ENCODE assay signal across 21 mouse cellular contexts in genomic region chr11:76489407-76489806, GRCm38 (mm10).
DNase-seq lines count a peak whose midpoint lies in the region; ATAC-seq and TF ChIP-seq lines count a peak whose summit lies in the region.
"Had no signal": no experiment of that assay in that cellular context is flagged by ENCODE, and none has a peak within 500 bp of the region (broad histone marks: within the 10 kb centered on the region; RNA-seq: fewer than 3 reads in every experiment).

No protein-coding gene starts in this region.

- 0 out of 2 replicates have a peak overlapping the region, but pooled peaks have one; percentile 5 for H3K27ac ChIP-seq in forebrain, postnatal 0 days (ENCODE audit: low read depth, low read length)
- no peak overlapping the region for H3K27ac ChIP-seq in forebrain, embryonic 13.5 days
- peak overlapping the region; percentile 71 for H3K27ac ChIP-seq in heart, embryonic 16.5 days (ENCODE audit: low read length)
- H3K27ac ChIP-seq in layer of hippocampus, adult 2 months, result peak overlapping the region; percentile 65; the same call in 1 of the 2 replicates
- peak overlapping the region; percentile 83 for H3K27ac ChIP-seq in intestine, postnatal 0 days (ENCODE audit: low read depth, low read length)
- H3K27ac ChIP-seq: embryonic facial prominence, embryonic 15.5 days; hindbrain, embryonic 13.5 days; kidney, embryonic 15.5 days; macrophage had no signal

- H3K27me3 ChIP-seq in forebrain, postnatal 0 days (ENCODE audit: insufficient read depth, low read length), result no peaks in the 10 kb centered on the region
- no peaks in the 10 kb centered on the region for H3K27me3 ChIP-seq in forebrain, embryonic 13.5 days
- H3K27me3 ChIP-seq in heart, embryonic 16.5 days (ENCODE audit: control insufficient read depth, insufficient read depth, low read length), result no peaks in the 10 kb centered on the region
- H3K27me3 ChIP-seq in intestine, postnatal 0 days (replicated peaks; ENCODE audit: control insufficient read depth, insufficient read depth, low read length), result no peaks in the 10 kb centered on the region
- H3K27me3 ChIP-seq: embryonic facial prominence, embryonic 15.5 days; hindbrain, embryonic 13.5 days; kidney, embryonic 15.5 days had no signal

- no peak for TF ChIP-seq CTCF in forebrain, postnatal 0 days (IDR thresholded peaks at IDR 0.05; ENCODE audit: low read depth)
- no peak for TF ChIP-seq CTCF in layer of hippocampus, adult 2 months (conservative IDR thresholded peaks at IDR 0.05)
- no peak for TF ChIP-seq CTCF in intestine, postnatal 0 days (IDR thresholded peaks at IDR 0.05; ENCODE audit: low read depth)

- H3K9me3 ChIP-seq in forebrain, postnatal 0 days (ENCODE audit: low read length), result no peaks in the 10 kb centered on the region
- H3K9me3 ChIP-seq in forebrain, embryonic 13.5 days (replicated peaks), result no peaks in the 10 kb centered on the region
- no peaks in the 10 kb centered on the region for H3K9me3 ChIP-seq in heart, embryonic 16.5 days (replicated peaks; ENCODE audit: control insufficient read depth, low read length)
- H3K9me3 ChIP-seq in intestine, postnatal 0 days (ENCODE audit: control insufficient read depth), result no peaks in the 10 kb centered on the region
- H3K9me3 ChIP-seq: embryonic facial prominence, embryonic 15.5 days; hindbrain, embryonic 13.5 days; kidney, embryonic 15.5 days had no signal

- H3K4me3 ChIP-seq in forebrain, postnatal 0 days (ENCODE audit: low read depth, low read length), result no peak overlapping the region
- no peak overlapping the region for H3K4me3 ChIP-seq in forebrain, embryonic 13.5 days
- H3K4me3 ChIP-seq in heart, embryonic 16.5 days (ENCODE audit: low read length), result no peak overlapping the region
- H3K4me3 ChIP-seq in layer of hippocampus, adult 2 months, result no peak overlapping the region
- no peak overlapping the region for H3K4me3 ChIP-seq in intestine, postnatal 0 days (ENCODE audit: low read depth, low read length)
- H3K4me3 ChIP-seq: embryonic facial prominence, embryonic 15.5 days; hindbrain, embryonic 13.5 days; kidney, embryonic 15.5 days had no signal

- no peak overlapping the region for H3K4me2 ChIP-seq in forebrain, postnatal 0 days (ENCODE audit: low read depth)
- H3K4me2 ChIP-seq in forebrain, embryonic 13.5 days, result no peak overlapping the region
- H3K4me2 ChIP-seq in heart, embryonic 16.5 days (ENCODE audit: low read depth, low read length), result no peak overlapping the region
- peak overlapping the region; percentile 51 for H3K4me2 ChIP-seq in intestine, postnatal 0 days (replicated peaks; ENCODE audit: low read depth)
- H3K4me2 ChIP-seq: embryonic facial prominence, embryonic 15.5 days; kidney, embryonic 15.5 days; midbrain, embryonic 11.5 days had no signal

- ATAC-seq in forebrain, postnatal 0 days, result no peak
- no peak for ATAC-seq in forebrain, embryonic 13.5 days
- ATAC-seq in heart, embryonic 16.5 days (replicated peaks; ENCODE audit: extremely low read depth, insufficient read depth, low FRiP score), result no peak
- ATAC-seq in intestine, postnatal 0 days, result peak; percentile 84
- ATAC-seq: liver, postnatal 0 days had no signal

- no peak overlapping the region for H3K9ac ChIP-seq in forebrain, postnatal 0 days
- no peak overlapping the region for H3K9ac ChIP-seq in forebrain, embryonic 13.5 days
- H3K9ac ChIP-seq in heart, embryonic 16.5 days (ENCODE audit: low read length), result peak overlapping the region; percentile 49
- peak overlapping the region; percentile 41; the same call in 1 of the 2 replicates for H3K9ac ChIP-seq in intestine, postnatal 0 days (ENCODE audit: low read depth, low read length)
- H3K9ac ChIP-seq: embryonic facial prominence, embryonic 15.5 days; hindbrain, embryonic 13.5 days; kidney, embryonic 15.5 days; liver, postnatal 0 days had no signal

- peaks cover 3% of the 10 kb centered on the region; the same call in 1 of the 2 replicates for H3K36me3 ChIP-seq in forebrain, postnatal 0 days (ENCODE audit: insufficient read depth)
- no peaks in the 10 kb centered on the region for H3K36me3 ChIP-seq in forebrain, embryonic 13.5 days (ENCODE audit: poor library complexity, severe bottlenecking)
- no peaks in the 10 kb centered on the region for H3K36me3 ChIP-seq in heart, embryonic 16.5 days (ENCODE audit: control insufficient read depth, insufficient read depth)
- peaks cover 17% of the 10 kb centered on the region for H3K36me3 ChIP-seq in intestine, postnatal 0 days (ENCODE audit: control insufficient read depth, insufficient read depth)
- H3K36me3 ChIP-seq: hindbrain, embryonic 13.5 days had no signal

- peaks cover 48% of the 10 kb centered on the region for H3K4me1 ChIP-seq in forebrain, postnatal 0 days (ENCODE audit: insufficient read depth)
- peaks cover 49% of the 10 kb centered on the region for H3K4me1 ChIP-seq in forebrain, embryonic 13.5 days
- H3K4me1 ChIP-seq in heart, embryonic 16.5 days (ENCODE audit: control insufficient read depth, insufficient read depth, low read length), result peaks cover 50% of the 10 kb centered on the region
- H3K4me1 ChIP-seq in intestine, postnatal 0 days (replicated peaks; ENCODE audit: control insufficient read depth, insufficient read depth, low read length), result peaks cover 22% of the 10 kb centered on the region

- 78% methylated on average over 6 of the region's 6 CpGs for WGBS in forebrain, postnatal 0 days
- WGBS in forebrain, embryonic 13.5 days, result 79% methylated on average over 6 of the region's 6 CpGs
- 56% methylated on average over 6 of the region's 6 CpGs for WGBS in heart, embryonic 16.5 days
- WGBS in intestine, postnatal 0 days, result 38% methylated on average over 6 of the region's 6 CpGs

- DNase-seq in forebrain, postnatal 0 days, result no peak
- DNase-seq in heart, adult 18-20 months, result no peak
- no peak for DNase-seq in layer of hippocampus, adult 2 months (ENCODE audit: low spot score in 2 of 2)
- DNase-seq in layer of hippocampus, adult 9-11 months, result no peak
- no peak for DNase-seq in testis, postnatal 14 days (ENCODE audit: low spot score)
- DNase-seq: cerebellum, postnatal 14 days; embryo, embryonic 11 days; gastrocnemius, postnatal 36 days; liver; liver, postnatal 0 days; retina, postnatal 1 day; right cerebral cortex, postnatal 4 days; thymus, adult 18-20 months had no signal

Comparison
In these comparisons a context has a peak if more than half of its experiments do, and no peak if none do; other contexts are left out.
1. H3K9ac ChIP-seq: peak in heart, embryonic 16.5 days (single experiment) and intestine, postnatal 0 days (single experiment); none in forebrain, postnatal 0 days (single experiment) and forebrain, embryonic 13.5 days (single experiment).